Mouse (Mus musculus): ENCODE results near the gene Nrxn2. TPM values are rescaled to one million over a fixed set of nuclear protein-coding genes. Genes with fewer than 3 reads are reported as not detected.

Gene Nrxn2
- total RNA-seq, 2 experiments from 2014 or later = 4.4 to 5.5 TPM

DNA sequence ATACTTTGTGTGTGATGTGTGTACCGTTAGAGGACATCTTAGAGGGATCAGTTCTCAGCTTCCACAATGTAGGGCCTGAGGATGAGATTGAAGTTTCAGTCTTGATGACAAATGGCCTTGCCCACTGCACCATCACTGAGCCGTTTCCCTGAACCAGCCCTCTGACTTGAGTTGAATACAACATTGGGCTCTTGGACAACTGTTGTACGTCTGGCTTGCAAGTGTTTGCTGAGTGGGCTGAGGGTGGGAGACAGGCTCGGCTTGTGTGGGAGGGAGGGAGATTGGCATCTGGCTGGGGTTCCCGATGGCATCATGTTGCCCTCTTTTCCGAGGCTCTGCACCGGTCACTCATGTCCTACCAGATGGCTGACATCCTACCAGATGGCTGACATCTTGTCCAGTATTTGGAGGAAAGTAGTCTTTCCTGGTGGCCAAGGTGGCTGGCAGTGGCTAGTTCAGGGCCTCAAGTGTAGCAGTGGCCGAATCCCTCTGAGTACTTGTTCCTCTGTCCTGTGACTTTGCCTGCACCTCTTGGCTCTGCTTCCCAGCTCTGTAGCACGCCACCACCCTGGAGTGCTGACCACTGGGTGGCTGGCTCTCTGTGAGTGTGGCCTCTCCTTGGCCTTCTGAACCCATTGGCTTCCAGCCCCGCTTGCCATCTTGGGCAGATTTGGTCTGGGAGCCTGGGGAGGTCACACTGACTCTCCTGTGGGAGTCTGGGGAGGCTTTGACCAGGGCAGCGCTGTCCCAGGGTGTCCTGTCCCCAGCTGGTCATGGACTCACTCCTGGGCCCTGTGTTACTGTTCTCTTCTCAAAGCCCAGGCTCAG is 115.0 kb downstream of the Nrxn2 start:
- DNase-seq = no peak
- intact Hi-C loops (cut with DNase I) = no loop called here

DNA sequence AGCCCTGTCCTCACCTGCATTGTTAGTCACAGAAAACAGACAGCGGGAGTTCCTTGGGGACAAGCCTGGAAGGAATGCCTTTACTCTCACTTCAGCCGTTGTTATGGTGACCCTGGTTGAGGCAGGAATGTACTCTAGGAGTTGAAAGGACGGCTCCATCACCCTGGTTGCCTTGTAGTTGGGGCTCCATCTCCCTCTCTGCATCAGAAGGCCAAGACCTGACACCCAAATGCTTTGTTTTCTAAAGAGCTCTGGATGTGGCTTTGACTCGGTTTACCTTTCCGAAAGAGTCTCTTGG is 115.5 kb downstream of the Nrxn2 start:
- no peak for DNase-seq
- intact Hi-C loops (cut with DNase I) = no loop called here

DNA sequence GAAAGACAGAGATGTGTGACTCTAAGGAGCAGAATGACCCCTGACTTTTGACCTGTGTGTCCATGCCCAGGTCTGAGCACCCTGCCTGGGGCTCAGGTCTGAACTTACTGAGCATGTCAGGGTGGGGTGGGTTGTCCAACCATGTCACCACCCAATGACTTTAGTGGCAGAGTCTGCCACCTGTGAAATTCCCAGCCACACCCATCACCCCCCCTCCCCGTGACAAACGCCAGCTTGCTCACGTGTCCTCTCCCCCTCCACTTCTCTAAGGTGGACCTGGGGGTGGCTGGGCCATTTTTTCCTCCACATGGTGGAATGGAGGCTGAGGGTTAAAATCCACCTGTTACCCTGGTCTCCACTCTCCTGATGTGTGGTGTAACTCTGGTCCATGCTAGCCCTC is 117.7 kb downstream of the Nrxn2 start:
- no peak for DNase-seq
- intact Hi-C loops (cut with DNase I) = no loop called here

DNA sequence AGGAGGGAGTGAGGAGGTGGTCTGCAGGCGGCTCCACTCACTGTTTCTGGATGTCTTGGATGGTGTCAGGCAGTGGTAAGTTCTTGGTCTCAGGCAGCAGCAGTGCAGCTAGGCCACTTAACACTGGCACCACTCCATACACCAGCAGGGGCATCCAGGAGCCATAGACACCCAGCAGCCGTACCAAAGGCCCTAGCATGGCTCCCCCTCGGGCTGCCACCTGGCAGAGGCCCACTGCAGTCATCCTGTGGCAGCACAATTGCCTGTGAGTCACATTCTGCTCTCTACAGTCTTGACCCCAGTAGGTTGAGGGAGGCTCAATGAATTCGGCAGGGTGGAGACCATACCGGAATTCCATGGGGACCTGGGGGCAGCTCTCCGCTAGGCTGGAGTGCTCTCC is 118.2 kb downstream of the Nrxn2 start:
- DNase-seq = no peak
- intact Hi-C loops (cut with DNase I) = no loop called here

DNA sequence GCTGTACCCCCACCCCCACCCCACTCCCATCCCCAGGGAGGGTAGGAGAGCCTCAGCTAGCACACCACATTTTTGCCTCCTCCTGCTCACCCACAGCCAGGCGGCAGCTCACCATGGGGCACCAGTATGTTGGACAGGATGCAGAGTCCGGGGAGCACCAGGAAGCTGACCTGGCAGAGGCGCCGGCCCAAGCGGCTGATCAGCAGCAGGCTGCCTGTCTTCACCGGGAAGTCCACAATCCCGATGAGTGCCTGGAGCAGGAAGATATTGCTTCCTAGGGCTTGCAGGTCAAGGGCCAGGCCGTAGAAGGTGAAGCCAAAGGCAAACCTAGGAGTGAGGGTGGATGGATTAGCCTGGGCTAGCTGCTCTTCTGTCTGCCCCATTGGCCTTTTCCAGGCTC is 119.0 kb downstream of the Nrxn2 start:
- intact Hi-C loops (cut with DNase I) = no loop called here
- DNase-seq = no peak

DNA sequence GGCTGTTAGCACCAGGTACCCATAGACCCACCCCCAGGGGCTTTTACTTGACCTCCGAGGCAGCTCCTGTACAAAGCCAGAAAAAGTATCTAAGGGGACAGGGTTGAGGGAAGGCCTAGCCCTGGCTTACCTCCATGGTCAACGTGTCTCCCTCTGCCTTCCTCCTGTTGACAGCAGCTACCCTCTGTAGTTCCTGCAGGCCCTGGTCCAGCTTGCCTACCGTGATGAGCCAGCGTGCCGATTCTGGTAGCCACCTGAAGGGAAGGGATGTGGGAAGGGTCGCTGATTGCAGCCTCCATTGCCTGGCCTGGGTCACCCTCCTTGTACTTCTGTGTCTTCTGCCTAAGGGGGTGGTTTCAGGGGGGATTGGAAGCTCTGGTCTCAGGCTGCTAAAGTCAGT is 120.0 kb downstream of the Nrxn2 start:
- intact Hi-C loops (cut with DNase I) = no loop called here
- no peak for DNase-seq

DNA sequence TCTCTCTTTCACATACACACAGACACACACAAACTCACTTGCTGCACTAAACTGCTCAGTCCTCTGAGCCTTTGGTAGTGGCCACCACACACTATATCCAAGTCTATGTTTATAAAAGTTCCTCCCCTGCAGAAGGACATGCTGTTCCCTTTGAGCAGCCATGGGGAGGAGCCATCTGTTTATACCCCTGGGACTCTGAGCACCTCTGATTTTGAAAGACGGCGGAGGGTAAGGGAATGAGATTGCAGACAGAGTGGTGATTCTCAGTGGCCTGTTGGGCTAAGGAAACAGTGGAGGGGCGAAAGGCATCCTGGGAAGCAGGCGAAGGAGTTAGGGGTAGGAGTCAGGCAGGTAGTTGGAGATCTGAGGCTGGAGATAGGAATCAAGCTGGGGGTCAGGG is 121.1 kb downstream of the Nrxn2 start:
- intact Hi-C loops (cut with DNase I) = no loop called here
- no peak for DNase-seq

DNA sequence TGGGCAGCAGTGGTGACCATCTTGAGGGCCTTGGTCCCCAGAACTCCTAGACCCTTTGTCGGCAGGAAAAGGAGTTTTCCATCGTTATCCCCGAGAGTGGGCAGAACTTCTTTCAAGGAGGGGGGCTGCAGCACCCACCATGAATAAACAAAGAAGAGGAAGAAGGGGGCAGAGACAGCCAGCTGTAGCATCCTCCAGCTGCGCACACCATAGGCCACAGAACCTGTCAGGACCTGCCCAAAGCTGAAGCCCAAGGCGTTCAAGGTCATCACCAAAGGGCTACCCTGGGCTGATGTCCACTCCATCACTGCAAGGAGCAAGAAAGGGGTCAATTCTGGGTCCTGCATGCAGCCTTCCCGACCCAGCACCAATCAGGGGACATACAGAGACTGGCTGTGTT is 121.7 kb downstream of the Nrxn2 start:
- no peak for DNase-seq
- intact Hi-C loops (cut with DNase I) = no loop called here

DNA sequence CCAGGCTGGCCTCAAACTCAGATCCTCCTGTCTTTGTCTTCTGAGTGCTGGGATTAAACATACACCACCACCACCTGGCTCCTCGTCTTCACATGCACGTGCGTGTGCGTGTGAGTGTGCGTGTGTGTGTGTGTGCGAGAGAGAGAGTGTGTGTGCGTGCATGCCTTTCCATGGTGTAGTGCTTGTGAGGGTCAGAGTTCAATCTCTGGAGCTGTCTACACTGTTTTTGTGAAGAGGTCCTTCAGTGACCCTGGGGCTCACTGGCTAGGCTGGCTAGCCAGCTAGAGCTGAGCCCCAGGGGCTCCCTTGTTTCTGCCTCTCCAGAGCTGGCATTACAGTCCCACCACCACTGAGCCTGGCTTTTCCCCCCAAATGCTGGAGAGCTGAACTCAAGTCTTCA is 123.0 kb downstream of the Nrxn2 start:
- DNase-seq = no peak
- intact Hi-C loops (cut with DNase I) = no loop called here

DNA sequence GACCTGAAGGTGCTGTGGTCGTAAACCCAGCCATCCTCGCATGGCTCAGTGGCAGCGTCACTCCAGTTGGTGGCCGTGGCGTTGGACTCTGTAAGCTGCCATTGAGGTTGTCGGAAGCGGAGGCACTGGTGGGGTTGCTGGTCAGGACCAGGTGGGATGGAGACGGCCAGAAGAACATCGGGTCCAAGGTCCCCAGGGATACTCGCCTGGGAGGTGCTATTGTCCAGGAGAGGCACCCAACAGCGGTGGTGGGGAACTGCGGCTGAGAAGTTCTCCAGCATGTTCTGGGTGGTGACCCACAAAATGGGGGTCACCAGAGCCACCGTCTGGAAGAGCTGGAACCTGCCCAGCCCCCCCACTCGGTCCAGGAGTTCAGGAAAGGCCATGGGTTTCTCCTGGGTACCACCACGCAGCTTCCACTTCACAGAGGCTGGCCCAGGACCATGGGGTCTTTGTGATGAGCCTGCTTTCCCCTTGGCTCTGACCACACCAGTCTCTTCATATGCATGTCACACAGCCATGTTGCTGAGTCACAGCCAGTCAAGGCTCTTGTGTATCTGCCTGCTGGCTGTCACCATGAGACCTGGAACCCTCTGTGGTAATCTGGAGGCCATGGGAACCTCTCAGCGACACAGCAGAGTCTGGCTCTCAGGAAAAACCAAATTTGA is 124.0 kb downstream of the Nrxn2 start, which contains the start of gene Slc22a12:
TSS of gene Slc22a12 (minus strand) at position 666 of the 668 bp plus-strand sequence.
- no peak for DNase-seq
- intact Hi-C loops (cut with DNase I) = no loop called here

DNA sequence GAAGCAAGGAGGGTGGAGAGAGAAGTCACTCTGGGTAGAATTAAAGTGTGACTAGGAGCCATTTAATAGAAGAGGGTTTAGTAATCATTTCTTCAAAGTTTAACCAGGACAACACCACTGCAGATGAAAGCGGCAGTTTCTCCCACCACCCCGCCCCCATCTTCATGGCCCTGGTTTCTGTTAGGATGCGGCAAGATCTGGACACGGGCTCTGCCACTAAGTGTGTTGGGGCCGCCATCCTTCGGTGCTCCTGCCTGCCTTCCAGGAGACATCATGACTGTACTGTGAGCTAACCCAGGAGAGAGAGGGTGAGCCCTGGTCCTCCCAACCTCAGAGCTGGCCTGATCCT is 124.5 kb downstream of the Nrxn2 start:
- DNase-seq = no peak
- intact Hi-C loops (cut with DNase I) = no loop called here

DNA sequence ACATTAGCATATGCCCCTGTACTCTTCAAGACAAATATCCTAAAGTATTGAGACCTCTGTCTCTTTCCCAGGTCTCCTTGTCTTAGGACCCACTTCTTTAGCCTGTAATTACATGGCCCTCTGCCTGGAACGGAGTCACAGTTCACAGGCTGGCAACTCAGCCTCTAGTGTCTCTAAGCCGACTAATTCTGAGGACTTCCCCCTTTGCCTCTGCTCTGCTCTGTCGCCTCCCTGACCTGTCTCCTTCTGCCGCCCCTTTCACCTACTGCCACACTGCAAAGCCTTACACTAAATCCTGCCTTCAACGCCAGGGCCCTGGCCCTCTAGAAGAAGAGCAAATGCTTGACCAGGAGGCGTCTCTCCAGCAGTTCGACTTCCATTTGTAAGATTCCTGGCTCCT is 125.0 kb downstream of the Nrxn2 start:
- intact Hi-C loops (cut with DNase I) = no loop called here
- DNase-seq = no peak

DNA sequence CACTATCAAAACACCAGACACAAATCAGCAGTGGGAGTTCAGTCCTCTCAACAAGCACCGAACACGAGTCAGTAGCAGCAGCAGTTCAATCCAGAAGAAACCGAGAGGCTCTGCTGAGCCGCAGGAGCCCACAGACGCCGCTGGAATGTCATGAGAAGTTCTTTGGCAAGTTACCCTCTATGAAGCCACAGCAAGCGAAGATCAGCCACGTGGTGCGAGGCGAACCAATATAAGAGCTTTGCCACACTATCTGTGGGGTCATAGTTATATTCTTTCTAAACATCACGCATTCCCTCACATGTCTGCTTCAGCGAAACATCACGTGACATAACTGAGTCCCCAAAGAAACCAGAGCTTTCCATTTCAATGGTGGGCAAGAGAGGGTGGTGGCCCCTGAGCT is 126.2 kb downstream of the Nrxn2 start:
- intact Hi-C loops (cut with DNase I) = no loop called here

DNA sequence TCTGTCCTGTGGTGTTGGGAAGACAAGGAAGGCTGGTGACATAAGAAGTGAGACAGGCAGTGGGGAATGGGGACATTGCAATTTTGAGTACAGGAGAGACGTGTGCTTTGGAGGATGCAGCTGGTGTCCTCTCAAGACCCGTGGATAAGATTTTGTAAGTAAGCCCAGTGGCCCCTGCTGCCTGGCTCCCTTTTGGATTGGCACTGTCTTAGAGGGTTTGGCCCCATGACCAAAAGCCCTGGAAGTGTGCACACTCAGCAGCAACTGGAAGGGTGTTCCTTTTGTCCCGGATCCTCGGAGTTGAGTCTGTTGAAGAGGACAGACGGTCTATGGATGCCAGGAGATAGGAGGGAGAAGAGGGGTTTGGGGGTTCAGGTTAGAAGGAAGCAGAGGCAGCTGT is 127.0 kb downstream of the Nrxn2 start:
- intact Hi-C loops (cut with DNase I) = no loop called here
- no peak for DNase-seq

More for the DNA sequence above, 126.2 kb downstream of the Nrxn2 start:
- no peak for DNase-seq

DNA sequence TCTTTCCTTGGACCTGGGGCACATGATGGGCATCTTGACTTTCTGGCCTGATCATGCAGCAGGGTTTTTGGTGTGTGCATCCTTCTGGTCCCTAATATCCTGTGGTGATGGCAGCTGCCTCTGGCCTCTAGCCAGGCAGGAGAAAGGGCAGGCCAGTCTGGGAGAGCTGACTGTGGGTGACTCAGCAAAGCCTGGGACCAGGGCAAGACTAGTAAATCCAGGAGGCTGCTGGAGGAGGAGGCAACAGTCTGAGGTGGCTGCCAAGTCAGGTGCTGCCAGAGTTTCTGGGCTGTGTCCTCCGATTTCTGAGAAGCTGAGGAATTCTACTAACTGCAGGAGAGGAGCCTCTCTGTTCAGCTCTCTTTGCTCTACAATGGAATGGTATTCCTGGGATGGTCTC is 127.6 kb downstream of the Nrxn2 start:
- intact Hi-C loops (cut with DNase I) = no loop called here
- peak; percentile 24 to 44 for DNase-seq

DNA sequence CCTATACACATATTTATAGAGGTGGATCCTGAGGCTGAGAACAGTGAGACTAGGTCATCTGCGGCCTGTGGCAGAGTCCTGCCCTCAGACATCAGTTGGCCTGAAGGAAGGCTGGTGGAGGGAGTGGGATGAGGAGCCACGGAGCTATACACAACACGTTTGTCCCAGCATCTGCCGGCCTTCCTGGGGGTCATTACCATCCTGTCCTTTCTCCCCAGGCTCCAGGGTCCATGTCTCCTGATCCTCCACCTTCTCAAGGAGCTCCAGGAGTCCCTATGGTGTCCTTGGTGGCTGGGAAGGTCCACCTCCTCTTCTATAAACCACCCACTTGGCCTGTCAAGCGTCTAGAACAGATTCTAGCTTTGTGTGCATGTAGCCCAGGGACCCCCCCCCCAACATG is 129.3 kb downstream of the Nrxn2 start:
- DNase-seq = no peak
- intact Hi-C loops (cut with DNase I) = no loop called here

DNA sequence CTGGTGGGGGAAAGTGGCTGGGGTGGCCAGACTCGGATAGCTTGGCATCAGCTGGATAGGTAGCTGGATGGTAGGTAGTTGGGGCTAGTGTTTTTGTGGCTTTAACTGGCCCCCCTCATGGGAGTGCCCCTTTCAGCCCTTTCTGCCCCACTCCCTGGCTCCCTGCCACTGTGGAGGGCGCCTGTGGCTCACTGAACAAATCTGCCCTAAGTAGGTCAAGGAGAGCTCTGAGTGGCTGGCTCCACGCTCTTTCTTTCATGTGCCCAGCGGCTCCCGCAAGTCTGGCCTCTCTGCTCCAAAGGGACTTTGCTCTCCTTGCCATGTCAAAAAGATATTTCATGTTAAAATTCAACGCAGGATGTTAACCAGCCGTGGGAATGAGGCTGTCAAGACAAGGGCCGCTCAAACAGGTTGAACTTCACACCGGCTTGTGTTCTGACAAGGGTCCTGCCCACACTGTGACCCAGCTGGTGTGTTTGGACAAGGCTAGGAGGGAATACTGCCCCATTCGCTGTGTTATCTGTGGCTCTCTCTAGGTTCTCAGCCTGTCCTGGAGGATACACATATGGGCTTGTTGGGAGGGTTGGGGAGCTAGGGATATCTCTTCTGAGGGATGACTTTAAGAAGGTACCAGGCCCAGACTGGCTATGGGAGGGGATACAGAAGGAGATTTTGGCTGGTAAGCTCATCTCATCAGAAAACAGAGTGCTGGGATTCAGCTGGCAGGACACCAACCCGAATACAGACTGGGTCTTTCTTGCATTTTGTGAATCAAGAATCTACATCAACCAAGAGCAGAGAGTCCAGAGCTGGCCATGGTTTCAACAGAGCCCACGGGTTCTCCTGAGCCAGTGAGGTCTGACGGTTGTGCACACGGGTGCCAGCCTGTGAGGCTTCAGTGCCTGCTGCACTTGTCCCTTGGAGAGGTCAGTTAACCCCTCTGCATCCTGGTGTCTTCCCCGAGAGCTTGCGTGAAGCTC is 130.2 kb downstream of the Nrxn2 start:
- DNase-seq = no peak
- intact Hi-C loops (cut with DNase I) = no loop called here

DNA sequence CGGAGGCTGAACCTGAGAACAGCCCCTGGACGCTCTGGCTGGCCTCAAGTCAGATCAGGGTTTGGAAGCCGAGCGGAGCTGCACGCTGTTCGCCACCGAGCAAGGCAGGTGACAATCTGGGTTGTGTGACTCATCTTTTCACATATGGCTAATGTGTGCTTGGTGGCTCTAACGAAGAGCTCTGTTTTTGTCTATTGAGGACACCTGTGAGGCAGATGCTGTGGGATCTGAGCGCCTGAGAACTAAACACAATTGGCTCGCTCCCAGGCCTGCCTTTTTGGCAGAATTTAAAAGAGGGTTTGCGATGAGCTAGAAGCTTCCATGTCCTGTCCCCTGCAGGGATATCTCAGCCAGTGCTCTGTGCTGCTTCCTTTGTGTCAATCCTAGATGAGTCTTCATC is 131.0 kb downstream of the Nrxn2 start:
- intact Hi-C loops (cut with DNase I) = no loop called here
- no peak for DNase-seq

DNA sequence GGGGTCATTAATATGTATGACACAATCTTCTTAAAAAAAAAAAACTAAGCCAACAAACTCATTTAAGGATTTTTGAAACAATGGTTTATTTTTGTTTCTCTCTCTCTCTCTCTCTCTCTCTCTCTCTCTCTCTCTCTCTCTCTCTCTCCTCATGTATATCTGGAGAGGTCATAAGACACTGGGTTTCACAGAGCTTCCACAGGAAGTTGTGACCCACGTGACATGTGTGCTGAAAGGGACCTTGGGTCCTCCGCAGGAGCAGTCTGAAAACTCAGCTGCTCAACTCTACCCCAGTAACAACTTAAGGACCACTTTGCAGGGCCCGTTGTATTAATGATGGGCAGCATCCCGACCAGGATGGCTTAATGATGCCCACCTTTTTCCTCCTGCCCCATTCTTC is 132.7 kb downstream of the Nrxn2 start:
- intact Hi-C loops (cut with DNase I) = no loop called here
- no peak for DNase-seq

DNA sequence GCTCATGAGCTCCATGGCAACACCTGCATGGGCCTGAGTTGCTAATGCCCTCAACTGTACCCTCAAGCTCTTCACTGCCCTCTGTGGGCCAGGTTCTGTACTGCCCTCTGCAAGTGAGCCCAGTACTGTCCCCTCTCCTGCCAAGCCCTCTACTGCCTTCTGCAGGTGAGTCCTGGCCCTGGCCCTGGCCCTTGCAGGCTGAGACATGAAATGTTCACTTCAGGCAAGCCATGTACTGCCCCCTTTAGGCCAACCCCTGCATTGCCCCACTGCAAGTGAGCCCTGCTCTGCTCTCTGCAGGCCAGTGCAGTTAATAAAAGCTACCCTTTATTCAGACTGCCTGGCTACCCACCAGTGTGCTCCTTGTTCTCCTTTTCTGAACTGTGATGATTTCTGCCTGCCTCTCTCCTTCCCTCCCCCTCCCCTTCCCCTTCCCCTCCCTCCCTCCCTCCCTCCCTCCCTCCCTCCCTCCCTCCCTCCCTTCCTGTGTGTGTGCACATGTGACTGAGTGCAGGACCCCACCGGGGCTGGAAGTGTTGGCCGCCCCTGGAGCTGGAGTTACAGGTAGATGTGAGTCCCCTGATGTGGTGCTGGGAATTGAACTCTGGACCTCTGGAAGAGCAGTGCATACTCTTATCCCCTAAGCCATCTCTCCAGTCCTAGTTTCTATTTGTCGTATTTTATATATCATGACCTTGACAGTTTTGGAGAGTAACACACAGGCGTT is 133.9 kb downstream of the Nrxn2 start:
- peak; percentile 22 to 49 for DNase-seq
- intact Hi-C loops (cut with DNase I) = no loop called here

DNA sequence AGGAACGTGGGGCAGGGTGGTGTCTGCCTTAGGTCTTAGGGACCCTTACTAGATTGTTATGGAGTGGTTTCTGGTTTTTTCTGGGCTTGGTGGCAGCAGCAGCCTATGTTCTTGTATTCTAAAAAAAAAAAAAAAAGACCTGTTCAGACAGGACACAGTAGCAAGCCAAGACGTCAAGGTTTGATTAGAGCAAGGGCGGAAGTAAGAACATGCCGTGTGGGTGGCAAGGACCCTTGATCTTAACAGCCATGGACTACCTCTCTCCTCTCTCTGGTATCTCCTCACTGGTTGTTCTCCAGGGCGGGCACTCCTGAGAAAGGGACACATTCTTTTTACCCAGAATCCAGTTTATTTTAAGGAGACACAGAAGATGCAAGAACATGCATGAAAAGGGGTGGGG is 134.6 kb downstream of the Nrxn2 start:
- no peak for DNase-seq
- intact Hi-C loops (cut with DNase I) = no loop called here
